Mouse (Mus musculus) large intestine, adult 2 months (tissue): ENCODE measurements at regions not wholly inside any gene's neighbourhood (a gene's known extent, or its start where the extent isn't known, plus 50 kb on each side); places are given as distances from the start of the nearest gene placed in this dataset.
"Not testable (repeated sequence)": the region's sequence is repeated elsewhere in the genome, so short reads cannot be mapped to it uniquely, and the experiment has no call there.

Experiments used
- DNase-seq: peaks from one replicate; pipeline ENCODE4 v3.0.0-alpha.2; 2012; ENCODE audit warnings: low read depth, low spot score
- WGBS: fragments of 180-500 bp; shearing (Covaris S2); methylation state at CpG from one replicate; pipeline ENCODE4 v1.1.7; 2018; 5-methylcytosine and 5-hydroxymethylcytosine counted together

DNA sequence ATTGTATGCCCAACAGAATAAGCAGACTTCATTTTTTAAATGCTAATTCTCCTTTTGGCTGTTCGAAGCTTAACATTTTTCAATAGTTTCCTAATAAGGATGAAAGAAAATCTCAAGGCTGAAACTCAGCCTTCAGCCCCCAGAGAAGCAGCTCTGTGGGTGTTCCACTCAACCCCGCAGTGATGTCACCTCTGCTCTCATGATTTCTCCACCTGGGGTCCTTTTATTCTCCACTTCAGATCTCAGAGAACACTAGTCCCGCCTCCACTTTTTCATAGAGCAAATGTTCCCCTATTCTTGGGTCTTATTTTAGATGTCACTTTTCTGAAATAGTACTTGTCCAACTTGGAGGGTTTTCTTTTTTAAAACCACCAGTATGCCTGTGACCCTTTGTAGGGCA, 567.3 kb downstream of the Cntn3 start:
- no peak for DNase-seq
- 69% methylated on average over 3 of the region's 3 CpGs for WGBS

GRCm38 (mm10) chr6:101998181-101998580, 574.7 kb downstream of the Cntn3 start:
- DNase-seq, result no peak
- WGBS, result 59% methylated on average over 2 of the region's 2 CpGs

- no peak for DNase-seq
- WGBS, result 56% methylated on average over 5 of the region's 5 CpGs
Observed at GRCm38 (mm10) chr6:101997629-101998028, 575.3 kb downstream of the Cntn3 start.

GRCm38 (mm10) chr6:101992815-101993214, 580.1 kb downstream of the Cntn3 start:
- WGBS, result 91% methylated on average over 2 of the region's 2 CpGs
- DNase-seq, result no peak

DNA sequence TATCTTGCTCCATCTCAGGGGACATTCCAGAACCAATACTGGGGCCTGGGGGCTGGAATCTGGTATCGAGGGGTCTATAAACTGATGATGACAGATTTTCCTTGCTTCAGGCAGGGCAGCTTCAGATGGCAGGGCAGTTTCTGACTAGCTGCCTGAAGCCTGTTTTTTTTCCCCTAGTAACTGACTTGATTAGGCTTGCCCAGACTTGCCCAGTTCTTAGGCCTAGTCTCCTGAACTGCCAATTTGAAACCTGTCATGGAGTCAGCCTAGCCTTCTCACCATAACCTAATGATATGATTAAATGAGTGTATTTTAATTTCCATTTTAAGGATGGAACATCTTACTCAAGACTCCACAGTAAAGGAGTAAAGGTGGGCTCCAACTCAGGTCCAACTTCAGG, 591.2 kb downstream of the Cntn3 start:
- DNase-seq, result no peak
- 64% methylated on average over 1 of the region's 1 CpGs for WGBS

- DNase-seq, result no peak
- WGBS, result 84% methylated on average over 2 of the region's 2 CpGs
Observed at GRCm38 (mm10) chr6:101979213-101979612, 593.7 kb downstream of the Cntn3 start.

DNA sequence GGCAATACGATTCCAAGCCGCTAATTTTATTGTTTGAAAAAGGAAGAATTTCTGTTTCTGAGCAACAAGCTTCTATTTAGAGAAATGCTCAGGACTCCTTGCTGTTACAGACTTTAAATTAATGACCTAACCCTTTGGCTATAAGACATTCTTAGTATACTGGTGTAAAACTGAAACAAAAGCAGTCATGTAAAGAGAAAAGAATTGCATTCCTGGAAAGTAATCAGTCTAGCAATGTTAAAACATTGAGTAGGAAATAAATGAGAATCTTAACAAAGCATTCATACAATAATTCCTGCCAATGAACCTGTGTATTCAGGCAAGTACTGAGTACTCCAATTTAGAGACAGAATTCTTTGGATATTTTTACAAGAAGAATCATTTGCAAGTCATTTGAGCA, 587.2 kb upstream of the Pdzrn3 start:
- 82% methylated on average over 2 of the region's 2 CpGs for whole genome bisulfite sequencing
- no peak for DNase-seq

DNA sequence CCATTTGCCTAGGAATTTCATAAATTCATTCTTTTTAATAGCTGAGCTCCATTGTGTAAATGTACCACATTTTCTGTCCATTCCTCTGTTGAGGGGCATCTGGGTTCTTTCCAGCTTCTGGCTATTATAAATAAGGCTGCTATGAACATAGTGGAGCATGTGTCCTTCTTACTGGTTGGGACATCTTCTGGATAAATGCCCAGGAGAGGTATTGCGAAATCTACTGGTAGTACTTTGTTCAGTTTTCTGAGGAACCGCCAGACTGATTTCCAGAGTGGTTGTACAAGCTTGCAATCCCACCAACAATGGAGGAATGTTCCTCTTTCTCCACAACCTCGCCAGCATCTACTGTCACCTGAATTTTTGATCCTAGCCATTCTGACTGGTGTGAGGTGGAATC, 583.8 kb upstream of the Pdzrn3 start:
- DNase-seq, result not testable (repeated sequence)
- 67% methylated on average over 3 of the region's 3 CpGs for WGBS

- 73% methylated on average over 3 of the region's 3 CpGs for WGBS
- no peak for DNase-seq
Observed at GRCm38 (mm10) chr6:101949681-101950080, 572.0 kb upstream of the Pdzrn3 start.

DNA sequence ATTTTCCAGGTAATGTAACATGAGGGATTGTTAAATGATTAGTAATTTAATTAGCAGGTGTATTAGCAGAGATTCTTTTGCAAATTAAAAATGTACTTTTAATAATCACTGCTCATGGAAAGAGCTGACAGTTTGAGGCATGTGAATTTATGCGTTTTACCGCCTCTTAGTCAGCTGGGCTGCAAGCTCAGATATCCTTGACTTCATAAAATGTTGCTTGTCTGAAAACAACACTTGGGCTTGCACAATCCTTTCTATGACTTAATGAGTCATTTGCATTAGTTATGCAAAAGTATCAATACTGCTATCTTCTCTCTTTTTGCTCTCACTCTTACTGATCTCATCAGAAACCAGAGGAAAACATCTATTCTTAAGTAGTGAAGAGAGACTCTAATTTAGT, 571.3 kb upstream of the Pdzrn3 start:
- no peak for DNase-seq
- WGBS, result 86% methylated on average over 2 of the region's 2 CpGs

GRCm38 (mm10) chr6:101940266-101940866, 562.7 kb upstream of the Pdzrn3 start:
- WGBS, result 75% methylated on average over 3 of the region's 3 CpGs
- no peak for DNase-seq

DNA sequence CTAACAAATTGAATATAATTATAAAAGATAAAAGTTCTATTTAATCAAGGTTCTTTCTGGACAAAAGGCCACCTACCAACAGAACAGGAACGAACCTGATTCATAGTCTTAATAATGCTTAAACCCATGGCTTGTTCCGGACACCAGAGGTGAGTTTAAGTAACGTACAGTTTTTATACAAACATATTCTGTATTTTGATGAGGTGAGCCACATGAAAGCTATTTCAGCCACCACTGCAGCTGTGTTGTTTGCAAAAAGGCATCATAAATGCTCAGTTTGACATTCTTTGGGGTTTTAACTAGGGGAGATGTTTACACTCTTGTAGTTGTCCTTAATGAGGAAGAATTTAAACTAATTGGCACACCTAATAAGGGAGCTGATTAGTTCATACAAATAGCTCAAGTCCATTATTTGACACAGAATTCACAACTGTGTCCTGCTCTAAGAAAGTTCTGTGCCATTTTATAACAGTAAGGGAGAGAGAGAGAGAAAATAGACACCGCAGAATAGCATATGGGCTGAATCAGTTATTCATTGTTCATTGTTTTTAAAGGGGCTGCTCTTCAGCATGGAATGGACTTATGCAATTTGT, 560.8 kb upstream of the Pdzrn3 start:
- no peak for DNase-seq
- WGBS, result 73% methylated on average over 4 of the region's 4 CpGs

DNA sequence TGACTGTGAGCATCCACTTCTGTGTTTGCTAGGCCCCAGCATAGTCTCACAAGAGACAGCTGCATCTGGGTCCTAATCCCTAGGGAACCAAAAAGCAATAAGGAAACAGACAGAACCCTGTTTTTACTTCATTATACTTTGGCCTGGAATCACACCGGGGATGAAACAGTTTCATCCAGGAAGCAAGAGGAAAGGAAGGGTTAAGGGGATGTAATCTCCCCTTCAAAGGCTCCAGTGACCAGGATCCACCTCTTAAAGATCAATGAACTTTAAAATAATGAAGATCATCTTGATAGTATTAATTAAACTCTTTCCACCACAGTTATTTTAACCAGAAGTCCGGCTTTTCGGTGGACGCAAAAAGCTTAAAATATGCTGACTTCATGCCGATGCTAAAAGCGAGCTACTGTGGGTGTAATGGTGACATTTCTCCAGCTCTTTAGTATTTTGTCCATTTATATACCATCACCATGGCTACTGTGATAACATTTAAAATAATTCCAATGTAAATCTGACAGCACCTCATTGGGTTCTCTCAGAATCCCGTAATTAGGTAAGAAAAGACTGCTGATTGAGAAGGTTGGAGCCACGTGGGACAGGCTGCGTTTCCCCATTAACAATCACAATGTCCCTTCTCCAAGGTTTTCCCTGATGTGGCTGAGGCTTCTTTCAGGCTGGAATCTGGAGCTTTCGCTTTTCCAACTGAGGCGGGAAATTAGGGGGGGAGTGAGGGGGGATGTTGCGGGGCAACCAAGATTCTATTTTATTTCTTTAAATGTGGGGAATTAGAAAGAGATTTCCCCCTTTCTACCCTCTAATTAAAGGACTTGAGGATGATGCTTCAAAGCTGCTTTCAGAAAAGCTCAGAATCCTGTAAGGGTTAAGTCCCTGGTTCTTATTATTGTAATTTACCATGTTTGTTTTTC, 560.0 kb upstream of the Pdzrn3 start:
- no peak for DNase-seq
- 78% methylated on average over 12 of the region's 12 CpGs for WGBS

DNA sequence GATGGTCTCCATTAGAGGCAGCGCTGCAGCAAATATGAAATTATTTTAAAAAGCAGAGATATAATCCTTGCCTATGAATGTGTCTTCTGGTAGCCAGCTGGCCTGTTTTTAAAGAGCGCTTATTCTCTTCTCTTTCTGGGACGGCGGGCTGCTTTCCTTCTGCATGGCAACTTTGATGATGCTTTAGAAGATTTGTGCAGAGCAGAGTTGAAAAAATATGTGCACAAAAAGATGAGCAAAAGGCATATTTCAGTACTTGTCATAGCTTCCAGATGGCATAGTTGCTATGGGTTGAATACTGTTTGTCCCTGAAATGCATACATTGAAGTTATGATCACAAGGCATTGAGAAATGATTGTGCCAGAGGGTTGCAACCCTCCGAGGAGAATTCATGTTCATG, 554.1 kb upstream of the Pdzrn3 start:
- WGBS, result 92% methylated on average over 5 of the region's 5 CpGs
- DNase-seq, result no peak

DNA sequence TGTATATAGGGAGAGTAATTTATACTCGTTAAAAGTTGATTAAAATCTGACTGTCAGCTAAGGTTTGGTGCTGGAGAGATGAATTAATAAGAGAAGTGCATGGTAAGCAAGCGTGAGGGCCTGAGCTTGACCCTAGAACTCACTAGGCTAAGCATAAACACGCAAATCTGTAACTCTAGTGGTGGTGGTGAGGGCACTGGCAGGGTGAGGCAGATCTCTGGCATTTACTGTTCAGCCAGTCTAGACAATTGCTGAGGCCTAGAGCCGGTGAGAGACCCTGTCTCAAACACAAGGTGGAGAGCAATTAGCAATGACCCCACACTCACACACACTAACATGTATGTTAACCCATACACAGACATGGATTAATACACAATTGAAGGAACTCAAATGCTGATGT, 544.0 kb upstream of the Pdzrn3 start:
- DNase-seq, result no peak
- 65% methylated on average over 4 of the region's 4 CpGs for WGBS

DNA sequence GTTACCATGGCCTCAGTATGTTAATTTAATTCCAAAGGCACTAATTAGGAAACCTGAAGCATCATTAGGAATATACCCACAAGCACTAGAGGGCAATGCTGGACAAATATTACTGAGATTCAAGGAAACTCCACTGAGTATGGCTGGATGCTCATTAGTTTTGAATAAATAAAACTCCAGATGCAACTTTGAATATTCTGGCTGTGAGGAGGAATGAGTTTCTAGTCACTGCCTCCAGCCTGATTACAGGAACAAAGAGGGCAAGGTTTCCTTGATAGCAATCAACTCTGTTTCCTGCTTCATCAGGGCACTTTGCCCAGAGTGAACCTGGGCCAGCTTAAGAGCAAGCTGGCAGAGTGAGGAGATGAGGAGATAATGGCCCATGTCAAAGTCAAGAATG, 543.5 kb upstream of the Pdzrn3 start:
- no peak for DNase-seq

GRCm38 (mm10) chr6:101918914-101919313, 541.2 kb upstream of the Pdzrn3 start:
- DNase-seq, result no peak

DNA sequence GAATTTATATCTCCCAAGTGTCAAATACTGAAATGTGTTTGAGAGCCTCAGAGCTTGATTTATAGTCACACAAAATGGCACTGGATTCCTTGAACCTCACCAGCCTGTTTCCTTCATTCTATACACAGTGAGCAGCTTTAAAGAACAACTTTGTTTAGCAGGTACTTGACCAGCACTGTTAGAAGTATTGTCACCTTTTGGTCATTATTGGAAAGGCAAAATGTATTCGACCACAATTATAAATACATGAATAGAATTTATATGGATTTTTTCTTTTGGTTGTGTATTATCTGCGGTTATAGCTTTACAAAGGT, 527.3 kb upstream of the Pdzrn3 start:
- no peak for DNase-seq
- WGBS, result 84% methylated on average over 2 of the region's 2 CpGs

- no peak for DNase-seq
- 7% methylated on average over 2 of the region's 2 CpGs for WGBS
Observed at GRCm38 (mm10) chr6:101904234-101905028, 526.7 kb upstream of the Pdzrn3 start.

DNA sequence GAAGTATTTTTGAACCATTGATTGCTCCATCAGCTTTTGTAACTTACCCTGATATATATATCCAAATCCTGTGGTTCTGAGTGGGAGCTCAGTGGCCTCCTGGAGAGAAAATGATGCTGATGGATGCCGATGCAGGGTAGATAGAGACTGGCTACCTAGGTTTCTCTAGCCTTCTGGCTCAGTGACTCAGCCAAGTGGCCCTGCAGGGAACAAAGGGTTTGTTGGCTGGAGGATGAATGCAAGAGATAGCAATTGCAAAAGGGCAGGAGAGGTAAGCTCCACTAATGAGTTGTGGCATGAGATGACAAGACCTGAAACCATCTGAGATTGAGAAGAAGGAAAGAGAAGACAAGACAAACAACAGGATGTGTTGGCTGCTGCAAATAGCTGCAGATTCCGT, 524.6 kb upstream of the Pdzrn3 start:
- DNase-seq, result no peak
- 68% methylated on average over 2 of the region's 2 CpGs for WGBS
